Mouse (Mus musculus): Measurements from ENCODE around the gene Srbd1. TPM values are rescaled to one million over a fixed set of nuclear protein-coding genes. Genes with fewer than 3 reads are reported as not detected.

Srbd1 gene
- polyA plus RNA-seq (2017; shearing (Covaris generic)) = 10 to 100 TPM; 13.9 to 17.4 TPM

- ATAC-seq = peak; percentile 94
Measured at GRCm38 (mm10) chr17:86145079-86145951, at the start of gene Srbd1. Gene Srbd1 (minus strand): TSS chr17:86145175.

GRCm38 (mm10) chr17:86193979-86194378 is 49.0 kb upstream of the Srbd1 start:
- no peak for ATAC-seq

GRCm38 (mm10) chr17:86187777-86188176 is 42.8 kb upstream of the Srbd1 start:
- peak; percentile 81 for ATAC-seq

- ATAC-seq = no peak
Measured at GRCm38 (mm10) chr17:86185584-86185983, 40.6 kb upstream of the Srbd1 start.

GRCm38 (mm10) chr17:86184552-86185209 is 39.7 kb upstream of the Srbd1 start:
- ATAC-seq = peak; percentile 80

- ATAC-seq = no peak
Measured at GRCm38 (mm10) chr17:86183788-86184187, 38.8 kb upstream of the Srbd1 start.

GRCm38 (mm10) chr17:86176722-86177121 is 31.7 kb upstream of the Srbd1 start:
- no peak for ATAC-seq

- ATAC-seq = no peak
Measured at GRCm38 (mm10) chr17:86175516-86175915, 30.5 kb upstream of the Srbd1 start.

GRCm38 (mm10) chr17:86170164-86170958 is 25.4 kb upstream of the Srbd1 start:
- no peak for ATAC-seq

GRCm38 (mm10) chr17:86169092-86169491 is 24.1 kb upstream of the Srbd1 start:
- ATAC-seq = no peak

- ATAC-seq = no peak
Measured at GRCm38 (mm10) chr17:86168231-86168981, 23.4 kb upstream of the Srbd1 start.

GRCm38 (mm10) chr17:86167320-86168230 is 22.6 kb upstream of the Srbd1 start, which contains the start of gene Prkce:
Gene Prkce (plus strand): TSS chr17:86167785.
- peak; percentile 70 for ATAC-seq

- ATAC-seq = peak; percentile 45
Measured at GRCm38 (mm10) chr17:86166567-86167319, 21.8 kb upstream of the Srbd1 start.

GRCm38 (mm10) chr17:86166051-86166566 is 21.1 kb upstream of the Srbd1 start:
- ATAC-seq = no peak

- ATAC-seq = no peak
Measured at GRCm38 (mm10) chr17:86164416-86164815, 19.4 kb upstream of the Srbd1 start.

- no peak for ATAC-seq
Measured at GRCm38 (mm10) chr17:86162672-86163071, 17.7 kb upstream of the Srbd1 start.

GRCm38 (mm10) chr17:86156999-86157398 is 12.0 kb upstream of the Srbd1 start:
- no peak for ATAC-seq

- ATAC-seq = peak; percentile 82
Measured at GRCm38 (mm10) chr17:86150867-86151348, 5.9 kb upstream of the Srbd1 start.

- ATAC-seq = no peak
Measured at GRCm38 (mm10) chr17:86149726-86150125, 4.8 kb upstream of the Srbd1 start.
